Mouse (Mus musculus): ENCODE results near the gene 1600015I10Rik. TPM values are rescaled to one million over a fixed set of nuclear protein-coding genes. Genes with fewer than 3 reads are reported as not detected.

The 1600015I10Rik gene
- total and polyA plus RNA-seq, 3 experiments = not detected

GRCm38 (mm10) chr6:48912033-48912432, 17.7 kb upstream of the 1600015I10Rik start:
- no peak overlapping the region for H3K4me2 ChIP-seq (ENCODE audit: insufficient read depth, low read depth, poor library complexity, severe bottlenecking)
- no peaks in the 10 kb centered on the region for H3K36me3 ChIP-seq (replicated peaks in 1 of 2; ENCODE audit: control insufficient read depth in 1 of 2, insufficient read depth in 1 of 2, low read length in 1 of 2)
- H3K27ac ChIP-seq (ENCODE audit: insufficient read depth, low read depth) = no peak overlapping the region
- TF ChIP-seq BHLHE40 (IDR thresholded peaks at IDR 0.05; ENCODE audit: low read depth, low read length) (no peak), SMC3 (IDR thresholded peaks at IDR 0.05; ENCODE audit: low read depth, low read length) (peak; percentile 78), MAFK (IDR thresholded peaks at IDR 0.05; ENCODE audit: insufficient replicate concordance, low read length) (no peak), E2F4 (IDR thresholded peaks at IDR 0.05; ENCODE audit: insufficient replicate concordance, low read depth, low read length) (no peak), SIN3A (IDR thresholded peaks at IDR 0.05; ENCODE audit: low read length) (no peak), MAZ (IDR thresholded peaks at IDR 0.05; ENCODE audit: low read depth, low read length) (no peak), RCOR1 (conservative IDR thresholded peaks at IDR 0.05; ENCODE audit: low read depth, low read length) (no peak), MXI1 (IDR thresholded peaks at IDR 0.05; ENCODE audit: low read depth, low read length) (no peak), CTCF (conservative IDR thresholded peaks at IDR 0.05 in 1 of 2, IDR thresholded peaks at IDR 0.05 in 1 of 2; ENCODE audit: low read depth in 2 of 2, low read length in 2 of 2) (peak; percentile 54 to 73), MEF2A (IDR thresholded peaks at IDR 0.05; ENCODE audit: borderline replicate concordance, low read depth, low read length) (no peak), RAD21 (IDR thresholded peaks at IDR 0.05; ENCODE audit: low read depth, low read length) (peak; percentile 36)
- dilution Hi-C loops (cut with MboI; ENCODE audit: extremely low pct_ligation_motif_present, extremely low pct_unique_long_range_greater_than_20kb, low sequenced_read_pairs) (no loop called here), in situ Hi-C loops (cut with MboI; ENCODE audit: low pct_ligation_motif_present, low pct_unique_long_range_greater_than_20kb, low sequenced_read_pairs) (no loop called here)
- H3K9ac ChIP-seq (ENCODE audit: insufficient read depth, low read depth) = no peak overlapping the region
- DNase-seq (ENCODE audit: extremely low read depth) = peak; percentile 49
- H3K9me3 ChIP-seq (replicated peaks; ENCODE audit: low read length) = no peaks in the 10 kb centered on the region
- H3K4me1 ChIP-seq (ENCODE audit: control insufficient read depth in 1 of 2, insufficient read depth in 2 of 2) = no peaks in the 10 kb centered on the region
- no peak overlapping the region for H3K4me3 ChIP-seq (replicated peaks in 1 of 3; ENCODE audit: low read depth in 2 of 3, low read length in 2 of 3, poor library complexity in 1 of 3)
- H3K79me2 ChIP-seq (replicated peaks; ENCODE audit: control insufficient read depth, extremely low read depth, insufficient read depth, poor library complexity, severe bottlenecking) = no peaks in the 10 kb centered on the region
- peaks cover 15% of the 10 kb centered on the region for H3K27me3 ChIP-seq (replicated peaks)

- no peak for TF ChIP-seq BHLHE40 (IDR thresholded peaks at IDR 0.05; ENCODE audit: low read depth, low read length)
- TF ChIP-seq ZNF384 (IDR thresholded peaks at IDR 0.05; ENCODE audit: low read depth, low read length) = no peak
- TF ChIP-seq ELF1 (IDR thresholded peaks at IDR 0.05; ENCODE audit: low read depth, low read length) = no peak
- TF ChIP-seq IRF4 (IDR thresholded peaks at IDR 0.05; ENCODE audit: low read depth, low read length) = no peak
- TF ChIP-seq PAX5 (IDR thresholded peaks at IDR 0.05; ENCODE audit: low read length) = no peak
- no peak for TF ChIP-seq TCF12 (IDR thresholded peaks at IDR 0.05; ENCODE audit: low read depth, low read length)
- no peak for TF ChIP-seq NRF1 (IDR thresholded peaks at IDR 0.05; ENCODE audit: low read depth, low read length)
- no peak for TF ChIP-seq ZMIZ1 (IDR thresholded peaks at IDR 0.05; ENCODE audit: low read depth, low read length)
- TF ChIP-seq MAX (IDR thresholded peaks at IDR 0.05; ENCODE audit: low read length) = no peak
- TF ChIP-seq JUND (conservative IDR thresholded peaks at IDR 0.05; ENCODE audit: low read depth, low read length) = no peak
- H3K27ac ChIP-seq (ENCODE audit: insufficient read depth, low read depth) = no peak overlapping the region
- H3K9me3 ChIP-seq (replicated peaks; ENCODE audit: low read length) = no peaks in the 10 kb centered on the region
- H3K4me2 ChIP-seq (ENCODE audit: insufficient read depth, low read depth, poor library complexity, severe bottlenecking) = no peak overlapping the region
- H3K4me3 ChIP-seq (replicated peaks in 1 of 3; ENCODE audit: low read depth in 2 of 3, low read length in 2 of 3, poor library complexity in 1 of 3) = no peak overlapping the region
- no peak overlapping the region for H3K9ac ChIP-seq (ENCODE audit: insufficient read depth, low read depth)
- dilution Hi-C loops (cut with MboI; ENCODE audit: extremely low pct_ligation_motif_present, extremely low pct_unique_long_range_greater_than_20kb, low sequenced_read_pairs) = no loop called here
- no peaks in the 10 kb centered on the region for H3K36me3 ChIP-seq (replicated peaks in 1 of 2; ENCODE audit: control insufficient read depth in 1 of 2, insufficient read depth in 1 of 2, low read length in 1 of 2)
- no peak for DNase-seq (ENCODE audit: extremely low read depth)
- no peaks in the 10 kb centered on the region for H3K4me1 ChIP-seq (ENCODE audit: control insufficient read depth in 1 of 2, insufficient read depth in 2 of 2)
- H3K27me3 ChIP-seq (replicated peaks) = peaks cover 17% of the 10 kb centered on the region
- no peaks in the 10 kb centered on the region for H3K79me2 ChIP-seq (replicated peaks; ENCODE audit: control insufficient read depth, extremely low read depth, insufficient read depth, poor library complexity, severe bottlenecking)
- in situ Hi-C loops (cut with MboI; ENCODE audit: low pct_ligation_motif_present, low pct_unique_long_range_greater_than_20kb, low sequenced_read_pairs) = no loop called here
Observed at GRCm38 (mm10) chr6:48913587-48913986, 16.1 kb upstream of the 1600015I10Rik start.

Data from CH12.LX (cell line).